Mouse (Mus musculus): ENCODE results near the gene Gm10639.
"Not testable (repeated sequence)": the region's sequence is repeated elsewhere in the genome, so short reads cannot be mapped to it uniquely, and the experiment has no call there.

GRCm38 (mm10) chr9:78296089-78296488 lies 6.4 kb downstream of the Gm10639 start:
- TF ChIP-seq GATA1 (IDR thresholded peaks at IDR 0.05; ENCODE audit: borderline replicate concordance, low read length); FLI1 (IDR thresholded peaks at IDR 0.05; ENCODE audit: low read length): not testable (repeated sequence)

All from megakaryocyte, embryonic 14.5 days (primary cell).